Mouse (Mus musculus) olfactory bulb, adult 2 months (tissue): Measurements from ENCODE around the gene Slc35c1. TPM values are rescaled to one million over a fixed set of nuclear protein-coding genes. Genes with fewer than 3 reads are reported as not detected.

Source experiments
- H3K27ac ChIP-seq: fragments of 200-500 bp; 2 replicates; pipeline ENCODE4 v1.5.1; 2012; ENCODE audit warnings: low read depth, low read length; ENCODE audit not compliant: insufficient read depth
- H3K4me1 ChIP-seq: fragments of 200-500 bp; 2 replicates; pipeline ENCODE4 v1.6.1; 2012; ENCODE audit warnings: low read length; ENCODE audit not compliant: control insufficient read depth, insufficient read depth
- H3K4me3 ChIP-seq: fragments of 200-500 bp; 2 replicates; pipeline ENCODE4 v1.5.1; 2012; ENCODE audit warnings: mild to moderate bottlenecking, low read depth, low read length, moderate library complexity; ENCODE audit not compliant: insufficient read depth
- CTCF ChIP-seq: fragments of 200-500 bp; IDR thresholded peaks from 2 replicates; pipeline ENCODE4 v1.5.1; 2012; ENCODE audit warnings: low read depth, mild to moderate bottlenecking, low read length, moderate library complexity; ENCODE audit not compliant: insufficient read depth
- POLR2A ChIP-seq: fragments of 200-500 bp; IDR thresholded peaks from 2 replicates; pipeline ENCODE4 v1.6.1; 2012; ENCODE audit warnings: mild to moderate bottlenecking, low read depth, low read length, moderate library complexity; ENCODE audit not compliant: insufficient read depth
- WGBS: fragments of 180-500 bp; shearing (Covaris S2); methylation state at CpG from one replicate; pipeline ENCODE4 v1.1.7; 2018; 5-methylcytosine and 5-hydroxymethylcytosine counted together
- polyA plus RNA-seq: library from polyadenylated mRNA; stranded (reverse); fragments of >200 nt; gene quantifications from 2 replicates; pipeline ENCODE4 v1.2.4, GENCODE M21; 2012; ENCODE audit warnings: low replicate concordance; ENCODE audit not compliant: missing spikeins, insufficient read depth, insufficient read length

Gene Slc35c1
- polyA plus RNA-seq, 1 experiment = not detected

DNA sequence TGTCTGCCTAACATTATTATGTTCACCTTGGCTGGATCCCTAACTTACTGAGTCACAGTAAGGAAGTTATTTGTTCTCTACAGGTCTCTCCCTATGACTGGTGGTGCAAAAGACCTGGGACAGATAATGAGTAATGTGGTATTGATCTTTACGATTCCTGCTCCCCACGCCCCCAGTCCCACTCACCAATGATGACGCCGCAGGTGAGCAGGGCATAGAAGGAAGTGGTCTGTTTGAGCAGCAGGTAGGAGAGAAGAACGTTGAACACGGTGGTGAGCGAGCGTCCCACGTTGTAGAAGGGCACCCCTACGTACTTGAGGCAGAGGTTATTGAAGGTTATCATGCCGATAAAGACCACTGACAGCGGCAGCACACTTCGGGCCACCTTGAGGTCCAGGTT is 1.9 kb downstream of the Slc35c1 start:
- WGBS = 67% methylated on average over 13 of the region's 13 CpGs
- H3K27ac ChIP-seq = no peak overlapping the region

DNA sequence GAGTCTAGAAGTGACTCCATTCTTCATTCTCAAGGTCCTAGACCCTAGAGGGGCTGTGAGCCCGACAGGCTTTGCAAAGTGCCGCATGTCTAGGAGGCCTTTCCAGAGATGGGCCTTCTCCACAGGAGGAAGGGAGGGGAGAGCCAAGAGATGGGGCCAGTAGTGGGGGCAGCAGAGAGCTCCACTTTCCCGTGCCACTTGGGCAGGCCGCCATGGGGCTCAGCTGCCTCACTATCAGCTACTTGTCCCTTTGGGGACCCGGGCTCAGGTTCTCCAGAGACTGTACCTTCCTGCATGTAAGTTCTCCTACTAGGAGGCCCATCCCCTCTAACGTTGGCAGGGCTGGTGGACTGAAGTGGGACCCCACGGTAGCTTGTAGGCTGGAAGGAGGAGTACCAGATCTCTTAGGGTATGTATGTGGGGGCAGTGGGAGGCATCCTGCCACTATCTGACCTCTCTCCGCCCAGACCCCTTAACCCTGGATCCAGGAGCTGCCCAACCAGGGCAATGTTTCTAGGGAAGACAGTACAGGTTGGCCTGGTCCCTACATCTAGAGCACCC is 3.3 kb downstream of the Slc35c1 start:
- Histone ChIP-seq H3K4me1 (peaks cover 41% of the 10 kb centered on the region), H3K4me3 (peak overlapping the region; percentile 7), H3K27ac (no peak overlapping the region)
- WGBS = 61% methylated on average over 8 of the region's 8 CpGs
- no peak for TF ChIP-seq POLR2A
- TF ChIP-seq CTCF = no peak

More for the DNA sequence above, 1.9 kb downstream of the Slc35c1 start:
- peaks cover 41% of the 10 kb centered on the region for H3K4me1 ChIP-seq
- H3K4me3 ChIP-seq = peak overlapping the region; percentile 95
- TF ChIP-seq POLR2A (no peak), CTCF (no peak)

DNA sequence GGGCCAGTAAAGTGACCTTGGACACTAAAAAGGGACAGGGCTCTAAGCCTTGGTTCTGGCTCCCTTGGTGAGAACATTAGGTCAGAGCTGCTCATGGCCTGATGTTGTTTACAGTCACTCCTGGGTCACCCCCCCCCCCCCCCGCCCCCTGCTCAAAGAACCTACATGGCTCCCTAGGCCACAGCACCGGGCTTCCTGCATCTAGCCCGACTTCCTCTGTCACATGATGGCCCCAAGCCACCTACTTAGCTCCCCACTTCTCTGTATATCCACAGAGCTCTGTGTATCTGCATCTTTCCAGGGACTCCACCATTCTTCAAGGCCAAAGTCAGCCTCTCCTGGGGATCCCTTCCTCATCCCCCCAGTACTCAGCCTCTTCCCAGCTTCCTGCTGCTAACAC is 4.6 kb downstream of the Slc35c1 start:
- Histone ChIP-seq H3K4me1 (peaks cover 41% of the 10 kb centered on the region), H3K4me3 (0 out of 2 replicates have a peak overlapping the region, but pooled peaks have one; percentile 14), H3K27ac (no peak overlapping the region)
- WGBS = 38% methylated on average over 3 of the region's 3 CpGs
- no peak for TF ChIP-seq POLR2A

DNA sequence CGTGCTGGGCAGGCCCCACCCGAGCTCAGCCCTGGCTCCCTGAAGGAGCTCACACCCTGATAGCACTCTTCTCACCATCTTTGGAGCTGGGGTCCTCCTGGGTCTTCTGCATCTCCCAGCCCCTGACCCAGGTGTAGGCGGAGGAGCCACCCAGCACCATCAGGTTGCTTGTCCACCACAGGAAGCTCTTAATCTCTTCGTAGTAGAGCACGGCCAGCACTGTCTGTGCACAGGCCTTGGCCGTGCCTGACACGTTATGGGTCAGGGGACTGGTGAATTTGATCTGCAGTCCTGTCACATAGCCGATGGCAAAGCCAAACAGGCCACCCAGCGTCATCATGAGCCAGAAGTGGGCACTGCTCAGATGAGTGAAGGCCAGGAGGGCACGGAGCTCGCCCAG is 6.2 kb downstream of the Slc35c1 start:
- 94% methylated on average over 11 of the region's 11 CpGs for WGBS
- H3K27ac ChIP-seq = no peak overlapping the region
- peaks cover 33% of the 10 kb centered on the region for H3K4me1 ChIP-seq
- TF ChIP-seq POLR2A (no peak), CTCF (no peak)
- no peak overlapping the region for H3K4me3 ChIP-seq

DNA sequence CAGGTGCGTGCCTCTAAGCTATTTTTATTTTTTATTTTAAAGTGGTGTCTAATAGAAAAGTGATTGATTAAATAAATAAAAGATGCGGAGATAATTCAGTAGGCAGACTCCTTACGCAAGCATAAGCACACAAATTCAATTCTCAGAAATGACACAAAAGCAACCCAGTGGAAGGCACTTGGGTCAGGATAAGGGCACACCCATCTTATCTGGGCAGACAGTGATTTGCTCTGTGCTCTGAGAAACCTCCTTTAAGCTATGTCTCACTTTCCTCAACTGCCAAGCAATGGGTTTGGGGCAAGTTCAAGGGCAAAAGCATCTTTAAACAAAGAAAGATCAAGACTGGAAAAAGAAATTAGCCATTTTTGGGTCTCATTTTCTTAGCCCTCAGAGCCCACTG is 9.2 kb downstream of the Slc35c1 start:
- Histone ChIP-seq H3K27ac (no peak overlapping the region), H3K4me3 (no peak overlapping the region), H3K4me1 (peaks cover 12% of the 10 kb centered on the region)
- WGBS = 94% methylated on average over 3 of the region's 3 CpGs
- TF ChIP-seq CTCF (no peak), POLR2A (no peak)

DNA sequence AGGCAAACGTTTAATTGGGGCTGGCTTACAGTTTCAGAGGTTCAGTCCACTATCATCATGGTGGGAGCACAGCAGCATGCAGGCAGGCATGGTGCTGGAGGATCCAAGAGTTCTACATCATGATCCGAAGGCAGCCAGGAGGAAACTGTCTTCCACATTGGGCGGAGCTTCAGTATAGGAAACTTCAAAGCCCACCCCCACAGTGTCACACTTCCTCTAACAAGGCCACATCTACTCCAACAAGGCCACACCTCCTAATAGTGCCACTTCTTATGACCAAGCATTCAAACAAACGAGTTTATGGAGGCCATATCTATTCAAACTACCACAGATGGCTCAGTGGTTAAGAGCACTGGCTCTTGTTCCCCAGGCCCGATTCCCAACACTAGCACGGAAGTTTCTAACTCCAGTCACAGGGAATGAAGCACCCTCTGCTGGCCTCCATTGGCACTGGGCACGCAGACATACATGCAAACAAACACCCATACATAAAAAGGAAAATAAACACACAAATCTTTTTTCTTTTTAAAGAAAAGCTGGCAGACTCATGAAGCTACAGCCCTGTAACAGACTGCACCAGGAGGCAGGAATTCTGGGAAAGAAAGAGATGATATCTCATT is 13.1 kb downstream of the Slc35c1 start:
- peaks cover 5% of the 10 kb centered on the region for H3K4me1 ChIP-seq
- 71% methylated on average over 7 of the region's 7 CpGs for WGBS
- TF ChIP-seq CTCF (no peak), POLR2A (no peak)
- H3K4me3 ChIP-seq = no peak overlapping the region
- H3K27ac ChIP-seq = no peak overlapping the region

DNA sequence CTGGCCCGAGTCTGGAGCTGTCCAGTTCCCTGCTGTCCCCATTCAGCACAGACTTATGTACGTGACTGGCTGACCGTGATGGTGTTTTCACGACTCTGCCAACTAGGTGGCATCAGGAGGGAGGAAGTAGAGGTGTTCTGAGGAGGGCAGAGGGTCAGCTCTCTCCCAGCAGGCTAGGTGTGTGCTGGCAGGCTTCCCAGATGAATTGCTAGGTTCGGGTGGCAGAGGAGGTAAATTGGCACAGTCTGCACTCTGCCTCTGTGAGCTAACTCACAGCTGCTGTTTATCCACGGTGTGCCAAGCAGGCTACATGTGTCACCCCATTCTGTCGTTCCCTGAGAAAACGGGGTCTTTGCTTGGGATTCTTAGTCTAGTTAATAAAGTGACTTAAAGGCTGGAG is 13.7 kb downstream of the Slc35c1 start:
- TF ChIP-seq POLR2A (no peak), CTCF (no peak)
- WGBS = 56% methylated on average over 8 of the region's 8 CpGs
- H3K4me3 ChIP-seq = no peak overlapping the region
- H3K27ac ChIP-seq = no peak overlapping the region
- peaks cover 6% of the 10 kb centered on the region for H3K4me1 ChIP-seq

DNA sequence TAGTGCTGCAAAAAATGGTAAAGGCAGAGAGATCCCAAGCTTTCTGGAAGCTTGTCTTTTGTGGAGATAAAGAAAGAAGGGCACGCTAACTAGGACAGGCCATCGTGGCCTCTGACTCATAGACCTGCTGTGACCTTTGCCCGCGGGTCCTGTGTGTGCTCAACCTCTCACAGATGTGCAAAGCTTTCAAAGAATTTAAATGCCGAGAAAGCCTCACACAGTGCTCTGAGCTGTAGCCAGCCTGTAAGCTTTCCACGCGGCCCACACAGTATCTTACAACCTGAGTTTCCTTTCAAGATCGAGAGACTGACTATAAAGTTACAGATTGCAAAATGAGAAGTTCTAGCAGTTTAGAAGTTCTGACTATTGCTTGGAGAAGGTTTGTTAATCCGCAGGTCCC is 14.4 kb downstream of the Slc35c1 start:
- Histone ChIP-seq H3K4me3 (no peak overlapping the region), H3K27ac (no peak overlapping the region), H3K4me1 (peaks cover 6% of the 10 kb centered on the region)
- TF ChIP-seq CTCF = no peak
- TF ChIP-seq POLR2A = no peak
- 63% methylated on average over 9 of the region's 9 CpGs for WGBS

DNA sequence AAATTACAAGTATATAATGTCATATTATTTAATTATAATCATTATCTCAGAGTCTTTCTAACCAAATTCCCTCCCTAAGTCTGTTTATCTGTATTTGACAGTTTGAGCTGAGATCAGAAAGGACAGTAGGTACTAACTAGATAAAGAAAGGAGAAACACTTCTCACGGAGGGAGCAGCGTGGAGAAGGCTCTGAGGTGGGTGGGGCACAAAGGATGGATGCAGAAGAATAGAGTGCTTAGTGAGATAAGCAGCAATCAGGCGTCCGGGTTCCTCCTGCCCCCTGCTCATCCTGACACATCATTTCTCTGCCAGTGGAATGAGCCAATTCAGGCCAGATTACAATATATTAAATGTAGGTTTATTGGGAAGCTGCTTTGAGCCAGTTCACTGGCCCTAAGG is 16.0 kb downstream of the Slc35c1 start:
- Histone ChIP-seq H3K27ac (no peak overlapping the region), H3K4me3 (no peak overlapping the region), H3K4me1 (peaks cover 6% of the 10 kb centered on the region)
- WGBS = 64% methylated on average over 4 of the region's 4 CpGs
- TF ChIP-seq CTCF (no peak), POLR2A (no peak)

DNA sequence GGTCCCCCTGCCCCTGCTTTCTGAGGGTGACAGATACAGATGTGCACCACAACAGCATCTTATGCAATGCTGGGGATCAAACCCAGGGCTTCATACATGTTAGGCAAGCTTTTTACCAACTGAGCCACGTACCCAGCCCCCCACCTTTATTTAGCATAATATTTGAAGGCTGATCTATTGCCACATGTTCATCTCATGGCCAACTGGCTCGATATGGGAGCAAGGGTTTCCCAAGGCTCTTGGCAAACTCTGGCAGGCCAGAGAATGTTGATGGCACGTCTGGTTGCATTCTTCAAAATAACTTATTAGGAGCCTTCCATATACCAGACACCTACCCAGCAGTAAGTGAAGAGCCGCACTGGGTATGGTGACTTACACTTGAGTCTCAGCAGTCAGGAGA is 17.0 kb downstream of the Slc35c1 start:
- 84% methylated on average over 4 of the region's 4 CpGs for WGBS
- TF ChIP-seq CTCF = no peak
- TF ChIP-seq POLR2A = no peak
- Histone ChIP-seq H3K27ac (no peak overlapping the region), H3K4me3 (no peak overlapping the region), H3K4me1 (peaks cover 6% of the 10 kb centered on the region)
